Mouse (Mus musculus): ENCODE measurements around the gene Zkscan6. TPM values are rescaled to one million over a fixed set of nuclear protein-coding genes. Genes with fewer than 3 reads are reported as not detected.

Gene Zkscan6
- polyA plus RNA-seq, 2 experiments: 7.7 to 14.5 TPM

GRCm38 (mm10) chr11:65779066-65779465 is 27.9 kb upstream of the Zkscan6 start:
- Histone ChIP-seq H3K9ac (ENCODE audit: low read depth, low read length, severe bottlenecking) (no peak overlapping the region), H3K27me3 (ENCODE audit: control insufficient read depth, insufficient read depth, low read length) (no peaks in the 10 kb centered on the region), H3K9me3 (ENCODE audit: control insufficient read depth, low read length) (no peaks in the 10 kb centered on the region), H3K36me3 (ENCODE audit: control insufficient read depth, insufficient read depth, low read length) (0 out of 2 replicates have a peak, but pooled peaks cover 4% of the 10 kb centered on the region), H3K4me3 (replicated peaks; ENCODE audit: low read length) (no peak overlapping the region), H3K4me2 (replicated peaks; ENCODE audit: low read depth, low read length, severe bottlenecking) (no peak overlapping the region), H3K4me1 (ENCODE audit: control insufficient read depth, insufficient read depth, low read length) (peaks cover 19% of the 10 kb centered on the region; the same call in 1 of the 2 replicates), H3K27ac (replicated peaks; ENCODE audit: low read depth, low read length) (no peak overlapping the region)
- no peak for ATAC-seq (ENCODE audit: low FRiP score, low read depth)
- peak; percentile 78 for DNase-seq (ENCODE audit: low spot score)
- 58% methylated on average over 1 of the region's 1 CpGs for WGBS
- no peak for TF ChIP-seq POLR2A (IDR thresholded peaks at IDR 0.05; ENCODE audit: borderline replicate concordance, extremely low read depth, insufficient read depth, insufficient read length)

GRCm38 (mm10) chr11:65779578-65779977 is 27.4 kb upstream of the Zkscan6 start:
- 95% methylated on average over 1 of the region's 1 CpGs for WGBS
- Histone ChIP-seq H3K9me3 (ENCODE audit: control insufficient read depth, low read length) (no peaks in the 10 kb centered on the region), H3K4me3 (replicated peaks; ENCODE audit: low read length) (no peak overlapping the region), H3K4me1 (ENCODE audit: control insufficient read depth, insufficient read depth, low read length) (peaks cover 19% of the 10 kb centered on the region; the same call in 1 of the 2 replicates), H3K4me2 (replicated peaks; ENCODE audit: low read depth, low read length, severe bottlenecking) (no peak overlapping the region), H3K27ac (replicated peaks; ENCODE audit: low read depth, low read length) (no peak overlapping the region), H3K9ac (ENCODE audit: low read depth, low read length, severe bottlenecking) (no peak overlapping the region), H3K27me3 (ENCODE audit: control insufficient read depth, insufficient read depth, low read length) (no peaks in the 10 kb centered on the region), H3K36me3 (ENCODE audit: control insufficient read depth, insufficient read depth, low read length) (0 out of 2 replicates have a peak, but pooled peaks cover 4% of the 10 kb centered on the region)
- ATAC-seq (ENCODE audit: low FRiP score, low read depth) (no peak), DNase-seq (ENCODE audit: low spot score) (no peak)
- TF ChIP-seq POLR2A (IDR thresholded peaks at IDR 0.05; ENCODE audit: borderline replicate concordance, extremely low read depth, insufficient read depth, insufficient read length): no peak

GRCm38 (mm10) chr11:65781596-65781995 is 25.4 kb upstream of the Zkscan6 start:
- H3K4me2 ChIP-seq (replicated peaks; ENCODE audit: low read depth, low read length, severe bottlenecking): no peak overlapping the region
- H3K9ac ChIP-seq (ENCODE audit: low read depth, low read length, severe bottlenecking): no peak overlapping the region
- H3K27me3 ChIP-seq (ENCODE audit: control insufficient read depth, insufficient read depth, low read length): no peaks in the 10 kb centered on the region
- H3K36me3 ChIP-seq (ENCODE audit: control insufficient read depth, insufficient read depth, low read length): 0 out of 2 replicates have a peak, but pooled peaks cover 4% of the 10 kb centered on the region
- ATAC-seq (ENCODE audit: low FRiP score, low read depth): no peak
- DNase-seq (ENCODE audit: low spot score): no peak
- peaks cover 24% of the 10 kb centered on the region; the same call in 1 of the 2 replicates for H3K4me1 ChIP-seq (ENCODE audit: control insufficient read depth, insufficient read depth, low read length)
- no peak overlapping the region for H3K27ac ChIP-seq (replicated peaks; ENCODE audit: low read depth, low read length)
- no peaks in the 10 kb centered on the region for H3K9me3 ChIP-seq (ENCODE audit: control insufficient read depth, low read length)
- TF ChIP-seq POLR2A (IDR thresholded peaks at IDR 0.05; ENCODE audit: borderline replicate concordance, extremely low read depth, insufficient read depth, insufficient read length): no peak
- no peak overlapping the region for H3K4me3 ChIP-seq (replicated peaks; ENCODE audit: low read length)
- WGBS: 88% methylated on average over 3 of the region's 3 CpGs

GRCm38 (mm10) chr11:65786160-65786559 is 20.8 kb upstream of the Zkscan6 start:
- H3K4me3 ChIP-seq (replicated peaks; ENCODE audit: low read length): no peak overlapping the region
- no peak for DNase-seq (ENCODE audit: low spot score)
- 83% methylated on average over 2 of the region's 2 CpGs for WGBS
- H3K27ac ChIP-seq (replicated peaks; ENCODE audit: low read depth, low read length): no peak overlapping the region
- no peak for TF ChIP-seq POLR2A (IDR thresholded peaks at IDR 0.05; ENCODE audit: borderline replicate concordance, extremely low read depth, insufficient read depth, insufficient read length)
- H3K36me3 ChIP-seq (ENCODE audit: control insufficient read depth, insufficient read depth, low read length): no peaks in the 10 kb centered on the region
- no peak for ATAC-seq (ENCODE audit: low FRiP score, low read depth)
- H3K4me2 ChIP-seq (replicated peaks; ENCODE audit: low read depth, low read length, severe bottlenecking): peak overlapping the region; percentile 58; the same call in 1 of the 2 replicates
- peaks cover 12% of the 10 kb centered on the region; the same call in 1 of the 2 replicates for H3K4me1 ChIP-seq (ENCODE audit: control insufficient read depth, insufficient read depth, low read length)
- no peaks in the 10 kb centered on the region for H3K9me3 ChIP-seq (ENCODE audit: control insufficient read depth, low read length)
- no peak overlapping the region for H3K9ac ChIP-seq (ENCODE audit: low read depth, low read length, severe bottlenecking)
- no peaks in the 10 kb centered on the region for H3K27me3 ChIP-seq (ENCODE audit: control insufficient read depth, insufficient read depth, low read length)

GRCm38 (mm10) chr11:65787421-65788151 is 19.4 kb upstream of the Zkscan6 start:
- no peaks in the 10 kb centered on the region for H3K36me3 ChIP-seq (ENCODE audit: control insufficient read depth, insufficient read depth, low read length)
- 1% methylated on average over 53 of the region's 71 CpGs for WGBS
- H3K4me1 ChIP-seq (ENCODE audit: control insufficient read depth, insufficient read depth, low read length): peaks cover 12% of the 10 kb centered on the region; the same call in 1 of the 2 replicates
- no peaks in the 10 kb centered on the region for H3K9me3 ChIP-seq (ENCODE audit: control insufficient read depth, low read length)
- peak overlapping the region; percentile 91 for H3K27ac ChIP-seq (replicated peaks; ENCODE audit: low read depth, low read length)
- peak; percentile 21 for DNase-seq (ENCODE audit: low spot score)
- ATAC-seq (ENCODE audit: low FRiP score, low read depth): peak; percentile 82
- no peaks in the 10 kb centered on the region for H3K27me3 ChIP-seq (ENCODE audit: control insufficient read depth, insufficient read depth, low read length)
- H3K9ac ChIP-seq (ENCODE audit: low read depth, low read length, severe bottlenecking): peak overlapping the region; percentile 98
- TF ChIP-seq POLR2A (IDR thresholded peaks at IDR 0.05; ENCODE audit: borderline replicate concordance, extremely low read depth, insufficient read depth, insufficient read length): no peak
- peak overlapping the region; percentile 92 for H3K4me3 ChIP-seq (replicated peaks; ENCODE audit: low read length)
- peak overlapping the region; percentile 58 for H3K4me2 ChIP-seq (replicated peaks; ENCODE audit: low read depth, low read length, severe bottlenecking)

Data from limb, embryonic 14.5 days (tissue).